Mouse (Mus musculus) forebrain, embryonic 14.5 days (tissue): ENCODE data around the gene Plekhg3. TPM values are rescaled to one million over a fixed set of nuclear protein-coding genes. Genes with fewer than 3 reads are reported as not detected.

Experiments used
- ATAC-seq: fragments of 200-750 bp; cut with Nextera tagmentation; 2 replicates; pipeline ENCODE4 v1.8.0; 2017; ENCODE audit warnings: mild to moderate bottlenecking, moderate library complexity
- DNase-seq: peaks from one replicate; pipeline ENCODE4 v3.0.0-alpha.2; 2015; ENCODE audit warnings: low spot score
- H3K27ac ChIP-seq: fragments of 300-500 bp; sonication (generic); 2 replicates; pipeline ENCODE4 v1.5.1; 2014; ENCODE audit warnings: low read depth, mild to moderate bottlenecking, control low read depth, low read length, moderate library complexity
- H3K27me3 ChIP-seq: fragments of 300-500 bp; sonication (generic); replicated peaks from 2 replicates; pipeline ENCODE4 v1.6.1; 2014; ENCODE audit warnings: low read length, control low read depth, mixed read lengths; ENCODE audit not compliant: control insufficient read depth, insufficient read depth
- H3K36me3 ChIP-seq: fragments of 300-500 bp; sonication (generic); 2 replicates; pipeline ENCODE4 v1.6.1; 2014; ENCODE audit warnings: low read length, control low read depth; ENCODE audit not compliant: control insufficient read depth, insufficient read depth
- H3K4me1 ChIP-seq: fragments of 300-500 bp; sonication (generic); 2 replicates; pipeline ENCODE4 v1.6.1; 2014; ENCODE audit warnings: antibody characterized with exemption, low read length, control low read depth; ENCODE audit not compliant: control insufficient read depth, insufficient read depth
- H3K4me2 ChIP-seq: fragments of 300-500 bp; sonication (generic); 2 replicates; pipeline ENCODE4 v1.6.1; 2014; ENCODE audit warnings: mild to moderate bottlenecking, control low read depth, low read length
- H3K4me3 ChIP-seq: fragments of 300-500 bp; sonication (generic); 2 replicates; pipeline ENCODE4 v1.5.1; 2014; ENCODE audit warnings: low read depth, low read length, control low read depth
- H3K9ac ChIP-seq: fragments of 300-500 bp; sonication (generic); 2 replicates; pipeline ENCODE4 v1.6.1; 2014; ENCODE audit warnings: mild to moderate bottlenecking, low read length, control low read depth, moderate library complexity
- H3K9me3 ChIP-seq: fragments of 300-500 bp; sonication (generic); replicated peaks from 2 replicates; pipeline ENCODE4 v1.6.1; 2016; ENCODE audit warnings: low read length, control low read depth, mixed read lengths; ENCODE audit not compliant: control insufficient read depth
- WGBS: fragments of 180-500 bp; shearing (Covaris S2); extraction: QIAGEN DNeasy Blood & Tissue Kit; methylation state at CpG from one replicate; pipeline ENCODE4 v1.1.7; 2014; 5-methylcytosine and 5-hydroxymethylcytosine counted together
- polyA plus RNA-seq: library from polyadenylated mRNA; unstranded; fragments of >200 nt; fragmentation: Nextera tagmentation; extraction: Ambion mirVana; gene quantifications from 2 replicates; pipeline ENCODE4 v1.2.1, GENCODE M21; 2014

Gene Plekhg3
- polyA plus RNA-seq, 1 experiment from 2014 or later = 0.47 TPM

DNA sequence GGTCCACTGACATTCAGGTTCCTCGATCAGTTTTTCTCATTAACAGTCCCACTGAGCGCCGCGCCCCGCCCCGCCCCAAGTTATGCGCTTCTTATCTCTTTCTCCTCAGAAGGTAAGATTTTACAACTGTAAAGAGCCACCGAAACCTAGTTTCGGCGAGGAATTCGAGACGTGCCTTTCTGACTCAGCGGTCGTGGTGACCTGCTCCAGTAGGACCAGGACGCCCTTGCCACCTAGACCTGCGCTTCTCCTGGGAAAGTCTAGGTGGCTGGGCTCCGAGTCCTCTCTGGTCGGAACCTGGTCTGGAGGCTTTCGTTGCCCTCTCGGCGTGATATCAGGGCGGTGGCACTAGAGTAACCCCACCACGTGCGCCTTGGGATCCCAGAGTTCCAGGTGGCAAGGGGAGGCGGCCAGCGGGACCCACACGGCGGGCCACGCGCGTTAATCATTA lies 2.3 kb downstream of the Plekhg3 start:
- ATAC-seq (no peak; the same call in 1 of the 2 replicates), DNase-seq (no peak)
- peaks cover 56% of the 10 kb centered on the region for H3K27me3 ChIP-seq

GRCm38 (mm10) chr12:76533377-76534222 lies 2.9 kb downstream of the Plekhg3 start:
- Histone ChIP-seq H3K4me2 (peak overlapping the region; percentile 83), H3K9ac (peak overlapping the region; percentile 59), H3K27ac (no peak overlapping the region), H3K9me3 (no peaks in the 10 kb centered on the region), H3K27me3 (peaks cover 56% of the 10 kb centered on the region), H3K4me3 (peak overlapping the region; percentile 54), H3K36me3 (no peaks in the 10 kb centered on the region), H3K4me1 (peaks cover 8% of the 10 kb centered on the region)
- ATAC-seq = peak; percentile 86
- DNase-seq = peak; percentile 68
- WGBS = 1% methylated on average over 55 of the region's 74 CpGs

More for the DNA sequence above, 2.3 kb downstream of the Plekhg3 start:
- peak overlapping the region; percentile 54 for H3K4me3 ChIP-seq
- H3K4me1 ChIP-seq = peaks cover 8% of the 10 kb centered on the region
- H3K9ac ChIP-seq = peak overlapping the region; percentile 59
- peak overlapping the region; percentile 83 for H3K4me2 ChIP-seq
- H3K27ac ChIP-seq = no peak overlapping the region
- under 1% methylated on average over 31 of the region's 31 CpGs for WGBS
- no peaks in the 10 kb centered on the region for H3K9me3 ChIP-seq
- H3K36me3 ChIP-seq = no peaks in the 10 kb centered on the region

DNA sequence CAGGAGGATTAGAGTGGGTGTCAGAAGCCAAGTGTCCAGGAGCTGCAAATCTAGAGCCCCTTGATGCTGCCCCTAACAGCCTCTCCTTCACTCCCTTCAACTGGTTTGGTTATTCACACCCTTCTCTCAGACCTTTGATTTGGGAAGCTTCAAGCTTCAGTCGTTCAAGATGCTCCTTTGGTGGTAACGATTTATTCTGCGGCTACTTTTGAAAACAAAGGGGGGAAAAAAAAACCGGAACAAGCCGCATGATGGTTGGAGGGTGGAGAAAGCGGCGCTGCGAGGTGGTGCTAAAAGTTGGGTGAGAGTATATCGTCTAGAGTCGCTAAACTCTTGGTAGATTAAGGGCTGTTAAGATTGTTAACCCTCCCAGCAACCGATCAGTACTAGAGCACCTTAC lies 3.5 kb downstream of the Plekhg3 start:
- Histone ChIP-seq H3K36me3 (no peaks in the 10 kb centered on the region), H3K4me3 (peak overlapping the region; percentile 54), H3K9ac (peak overlapping the region; percentile 59; the same call in 1 of the 2 replicates), H3K27ac (no peak overlapping the region), H3K9me3 (no peaks in the 10 kb centered on the region), H3K27me3 (peaks cover 56% of the 10 kb centered on the region), H3K4me1 (peaks cover 8% of the 10 kb centered on the region), H3K4me2 (peak overlapping the region; percentile 83)
- DNase-seq (no peak), ATAC-seq (no peak)
- 2% methylated on average over 11 of the region's 11 CpGs for WGBS

GRCm38 (mm10) chr12:76534641-76535283 lies 4.1 kb downstream of the Plekhg3 start:
- Histone ChIP-seq H3K27me3 (peaks cover 56% of the 10 kb centered on the region), H3K4me3 (no peak overlapping the region), H3K4me1 (peaks cover 8% of the 10 kb centered on the region), H3K27ac (no peak overlapping the region), H3K9me3 (no peaks in the 10 kb centered on the region), H3K4me2 (peak overlapping the region; percentile 83), H3K36me3 (no peaks in the 10 kb centered on the region), H3K9ac (no peak overlapping the region)
- ATAC-seq (no peak), DNase-seq (no peak)
- WGBS = 26% methylated on average over 9 of the region's 9 CpGs

- Histone ChIP-seq H3K27me3 (peaks cover 54% of the 10 kb centered on the region), H3K36me3 (no peaks in the 10 kb centered on the region), H3K27ac (no peak overlapping the region), H3K9me3 (no peaks in the 10 kb centered on the region), H3K4me2 (no peak overlapping the region), H3K9ac (no peak overlapping the region), H3K4me3 (no peak overlapping the region), H3K4me1 (peaks cover 8% of the 10 kb centered on the region)
- 68% methylated on average over 9 of the region's 9 CpGs for WGBS
- no peak for DNase-seq
- no peak for ATAC-seq
Observed at GRCm38 (mm10) chr12:76535471-76535900, 4.8 kb downstream of the Plekhg3 start.

DNA sequence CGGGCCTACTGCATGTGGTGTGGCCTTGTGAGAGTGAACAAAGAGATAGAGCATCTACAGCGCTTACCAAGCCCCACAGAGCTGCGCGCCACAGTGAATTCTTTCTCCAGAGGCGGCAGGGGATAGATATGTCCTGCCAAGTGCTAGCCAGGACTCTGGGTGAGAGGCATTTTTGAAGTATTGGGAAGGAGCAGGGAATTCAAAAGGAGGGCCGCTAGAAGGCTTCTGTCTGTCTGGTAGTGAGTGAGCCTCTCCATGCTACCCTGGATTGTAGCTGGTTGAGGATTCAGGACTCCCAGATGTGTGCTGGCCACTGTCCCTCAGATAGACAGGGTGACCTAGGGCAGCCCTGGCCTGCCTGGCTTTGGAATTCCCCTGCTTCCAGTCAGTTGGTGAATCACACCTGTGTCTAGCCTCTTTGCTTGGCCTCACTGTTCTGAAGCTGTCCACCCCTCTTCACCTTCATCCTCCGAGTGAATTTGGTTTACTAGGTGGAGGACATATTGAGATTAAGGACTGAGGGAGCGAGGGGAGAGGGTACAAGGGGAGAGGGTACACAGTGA lies 6.0 kb downstream of the Plekhg3 start:
- Histone ChIP-seq H3K27ac (no peak overlapping the region), H3K36me3 (no peaks in the 10 kb centered on the region), H3K9ac (no peak overlapping the region), H3K4me3 (no peak overlapping the region), H3K9me3 (no peaks in the 10 kb centered on the region), H3K27me3 (peaks cover 42% of the 10 kb centered on the region), H3K4me2 (no peak overlapping the region), H3K4me1 (peaks cover 8% of the 10 kb centered on the region)
- DNase-seq (no peak), ATAC-seq (no peak)
- WGBS = 86% methylated on average over 8 of the region's 8 CpGs

GRCm38 (mm10) chr12:76537434-76537833 lies 6.7 kb downstream of the Plekhg3 start:
- Histone ChIP-seq H3K9me3 (no peaks in the 10 kb centered on the region), H3K4me3 (no peak overlapping the region), H3K9ac (no peak overlapping the region), H3K4me1 (peaks cover 8% of the 10 kb centered on the region), H3K36me3 (no peaks in the 10 kb centered on the region), H3K27ac (no peak overlapping the region), H3K27me3 (peaks cover 35% of the 10 kb centered on the region), H3K4me2 (no peak overlapping the region)
- ATAC-seq (no peak), DNase-seq (no peak)
- 95% methylated on average over 8 of the region's 8 CpGs for WGBS

DNA sequence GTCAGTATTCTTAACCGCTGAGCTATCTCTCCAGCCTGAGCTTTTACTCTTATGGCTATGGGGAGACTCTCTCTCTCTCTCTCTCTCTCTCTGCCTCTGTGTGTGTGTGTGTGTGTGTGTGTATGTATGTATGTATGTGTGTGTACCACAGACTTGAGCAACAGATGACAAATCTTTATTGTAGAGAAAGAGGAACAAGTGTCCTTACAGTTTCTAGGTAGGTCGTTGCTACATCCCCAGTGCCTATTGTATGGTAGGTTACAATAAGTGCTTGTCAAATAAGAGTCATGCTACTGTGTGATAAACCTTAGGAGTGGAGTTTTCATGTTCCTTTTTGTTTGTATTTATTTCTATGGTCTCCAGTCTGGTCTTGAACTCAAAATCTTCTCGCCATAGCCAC lies 9.5 kb downstream of the Plekhg3 start:
- H3K4me2 ChIP-seq = no peak overlapping the region
- WGBS = 84% methylated on average over 3 of the region's 3 CpGs

More for the DNA sequence above, 9.5 kb downstream of the Plekhg3 start:
- no peak overlapping the region for H3K27ac ChIP-seq
- DNase-seq (no peak), ATAC-seq (no peak)
- H3K36me3 ChIP-seq = no peaks in the 10 kb centered on the region
- H3K9me3 ChIP-seq = no peaks in the 10 kb centered on the region
- peaks cover 10% of the 10 kb centered on the region for H3K27me3 ChIP-seq
- H3K4me1 ChIP-seq = no peaks in the 10 kb centered on the region
- no peak overlapping the region for H3K9ac ChIP-seq
- H3K4me3 ChIP-seq = no peak overlapping the region
